Mouse (Mus musculus): ENCODE data around the gene Lenep. TPM values are rescaled to one million over a fixed set of nuclear protein-coding genes. Genes with fewer than 3 reads are reported as not detected.

Lenep gene
- total RNA-seq, 2 experiments from 2014 or later: 1.0 TPM; not detected in 1

DNA sequence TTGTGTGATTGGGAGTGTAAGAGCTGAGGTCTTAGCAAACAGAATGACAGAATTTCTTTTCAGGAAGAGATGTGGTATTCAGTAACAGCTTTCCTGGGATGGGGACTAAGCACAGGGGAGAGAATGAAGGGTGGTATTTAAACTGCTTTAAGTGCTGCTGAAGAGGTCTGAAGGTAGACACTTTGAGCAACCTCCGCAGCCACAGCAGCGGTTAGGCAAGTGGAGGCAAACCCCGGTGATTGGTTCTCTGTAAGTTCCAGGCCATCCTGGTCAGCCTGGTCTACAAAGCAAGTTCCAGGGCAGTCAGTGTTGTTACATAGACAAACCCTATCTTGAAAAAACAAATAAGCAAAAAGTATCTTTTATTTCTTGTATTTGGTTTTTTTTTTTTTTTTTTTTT, 17.4 kb upstream of the Lenep start:
- no peak for DNase-seq

DNA sequence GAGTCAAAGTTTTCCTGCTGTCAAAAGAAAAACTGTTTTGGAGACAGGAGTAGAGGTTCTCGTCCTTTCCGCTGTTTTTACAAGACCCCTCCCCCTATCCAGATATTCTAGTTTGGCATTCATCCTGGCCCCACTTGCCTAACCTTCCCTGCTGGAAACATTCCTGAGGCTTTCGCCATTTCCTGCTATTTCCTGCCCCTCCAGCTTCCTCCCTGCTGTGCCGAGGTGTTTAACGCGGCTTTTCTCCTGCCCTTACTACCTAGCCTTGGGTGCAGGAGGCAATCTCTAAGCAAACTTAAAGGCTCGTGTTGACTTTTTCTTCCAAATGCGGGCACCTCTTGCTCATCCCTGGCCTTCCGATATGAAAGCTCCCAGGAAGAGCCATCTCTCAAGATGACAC, 17.0 kb upstream of the Lenep start:
- peak; percentile 82 to 87 for DNase-seq

DNA sequence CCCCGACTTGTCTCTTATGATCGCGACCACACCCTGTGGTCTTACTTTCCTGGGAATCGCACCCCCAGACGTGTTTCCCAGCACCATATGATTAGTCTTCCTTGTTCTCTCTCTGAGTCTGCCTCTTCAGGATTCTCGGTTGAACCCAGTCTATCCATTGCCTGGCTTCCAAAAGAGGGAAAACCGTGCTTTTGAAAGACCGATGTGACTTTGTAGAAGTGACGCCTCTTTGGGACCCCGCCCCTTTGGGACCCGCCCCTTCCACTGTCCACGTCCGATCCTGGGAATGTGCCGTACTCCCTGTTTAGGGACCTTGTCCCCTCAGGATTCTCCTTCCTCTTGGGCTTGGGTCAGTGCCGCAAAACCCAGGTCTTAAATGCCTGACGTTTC, 16.3 kb upstream of the Lenep start:
- DNase-seq: peak; percentile 85 to 90

DNA sequence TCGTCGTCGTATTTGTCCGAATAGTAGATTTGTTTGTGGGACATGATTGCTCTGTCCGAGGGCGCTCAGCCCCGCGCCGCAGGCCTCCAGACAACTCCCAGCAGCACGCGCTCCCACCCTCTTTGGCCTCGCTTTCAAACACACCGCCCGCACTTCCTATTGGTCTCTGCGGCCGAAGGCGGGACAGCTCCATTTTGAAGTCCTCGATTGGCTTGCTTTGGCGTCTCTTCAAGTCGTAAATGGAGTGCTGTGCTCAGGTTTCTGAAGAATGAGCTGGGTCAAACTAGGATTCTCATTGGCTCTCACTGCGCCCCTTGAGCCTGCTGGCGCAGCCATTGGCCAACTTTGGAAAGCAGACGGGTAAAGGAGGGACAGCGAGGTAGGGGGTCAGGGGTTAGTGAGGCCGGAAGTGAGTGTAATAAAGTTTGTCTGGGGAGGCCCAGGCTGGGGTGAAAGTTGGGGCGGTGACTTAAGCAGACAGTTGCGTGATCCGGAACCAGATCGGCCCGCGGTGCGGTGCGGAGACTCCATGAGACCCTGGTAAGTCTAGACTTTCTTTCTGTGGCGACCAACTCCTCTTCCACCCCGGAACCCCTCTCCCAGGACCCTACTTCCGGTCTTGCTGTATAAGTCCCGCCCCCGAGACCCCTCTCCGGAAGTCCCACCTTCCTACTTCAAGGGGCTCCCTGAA, 15.7 kb upstream of the Lenep start, which contains the start of the genes Cks1b and Shc1:
Gene Cks1b (minus strand): TSS at position 214 of the 691 bp plus-strand sequence.
Gene Shc1 (plus strand): TSS at position 274 of the 691 bp plus-strand sequence.
- DNase-seq: peak; percentile 97 to 99

DNA sequence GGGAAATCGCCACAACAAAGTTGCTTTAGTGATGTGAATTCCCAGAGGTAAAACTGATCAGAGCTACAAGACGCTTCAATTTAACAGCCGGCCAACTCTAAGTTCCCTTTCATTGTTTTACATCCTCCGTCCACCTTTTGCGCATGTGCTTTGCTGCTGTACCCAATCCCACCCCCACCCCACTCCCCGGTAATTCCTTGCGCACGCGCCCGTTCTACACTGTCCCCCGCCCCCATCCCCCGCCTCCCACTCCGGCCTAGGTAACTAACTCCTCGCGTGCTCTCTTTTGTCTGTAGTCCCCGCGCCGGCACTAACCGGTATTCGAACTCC, 15.2 kb upstream of the Lenep start:
- DNase-seq: no peak

DNA sequence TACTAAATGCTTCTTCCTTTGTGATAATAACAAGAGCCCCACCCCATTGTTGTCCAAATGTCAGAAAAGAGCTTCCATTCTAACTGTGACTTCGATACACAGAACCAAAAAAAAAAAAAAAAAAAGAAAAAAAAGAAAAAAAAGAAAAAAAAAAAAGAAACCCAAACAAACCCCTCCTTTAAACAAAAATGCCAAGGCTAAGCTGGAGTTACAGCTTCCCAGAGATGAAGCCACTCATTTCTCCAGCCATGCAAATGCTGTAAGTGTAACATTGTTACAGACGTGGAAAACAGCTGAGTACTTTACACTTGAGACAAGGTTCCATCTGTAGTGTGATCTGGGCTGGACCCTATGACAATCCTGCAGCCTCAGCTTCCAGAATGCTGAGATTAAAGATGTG, 14.5 kb upstream of the Lenep start:
- no peak for DNase-seq

DNA sequence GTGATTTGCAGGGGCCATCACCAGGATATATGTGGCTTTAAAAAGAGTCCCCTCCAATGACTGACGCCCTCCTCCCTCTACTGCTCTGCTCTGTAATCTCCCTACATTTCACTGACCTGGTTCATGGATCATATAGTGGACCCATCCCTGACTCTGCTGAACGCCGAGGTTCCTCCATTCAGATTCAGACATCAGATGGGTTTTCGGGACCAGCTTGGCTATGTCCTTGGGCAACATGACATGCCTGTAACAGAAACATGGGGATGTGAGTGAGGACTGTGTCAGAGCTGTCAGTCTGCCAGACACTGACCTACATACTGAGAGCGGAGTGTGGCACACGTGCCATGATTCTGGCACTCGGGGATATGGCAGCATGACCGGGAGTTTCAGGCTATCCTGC, 13.6 kb upstream of the Lenep start:
- no peak for DNase-seq

DNA sequence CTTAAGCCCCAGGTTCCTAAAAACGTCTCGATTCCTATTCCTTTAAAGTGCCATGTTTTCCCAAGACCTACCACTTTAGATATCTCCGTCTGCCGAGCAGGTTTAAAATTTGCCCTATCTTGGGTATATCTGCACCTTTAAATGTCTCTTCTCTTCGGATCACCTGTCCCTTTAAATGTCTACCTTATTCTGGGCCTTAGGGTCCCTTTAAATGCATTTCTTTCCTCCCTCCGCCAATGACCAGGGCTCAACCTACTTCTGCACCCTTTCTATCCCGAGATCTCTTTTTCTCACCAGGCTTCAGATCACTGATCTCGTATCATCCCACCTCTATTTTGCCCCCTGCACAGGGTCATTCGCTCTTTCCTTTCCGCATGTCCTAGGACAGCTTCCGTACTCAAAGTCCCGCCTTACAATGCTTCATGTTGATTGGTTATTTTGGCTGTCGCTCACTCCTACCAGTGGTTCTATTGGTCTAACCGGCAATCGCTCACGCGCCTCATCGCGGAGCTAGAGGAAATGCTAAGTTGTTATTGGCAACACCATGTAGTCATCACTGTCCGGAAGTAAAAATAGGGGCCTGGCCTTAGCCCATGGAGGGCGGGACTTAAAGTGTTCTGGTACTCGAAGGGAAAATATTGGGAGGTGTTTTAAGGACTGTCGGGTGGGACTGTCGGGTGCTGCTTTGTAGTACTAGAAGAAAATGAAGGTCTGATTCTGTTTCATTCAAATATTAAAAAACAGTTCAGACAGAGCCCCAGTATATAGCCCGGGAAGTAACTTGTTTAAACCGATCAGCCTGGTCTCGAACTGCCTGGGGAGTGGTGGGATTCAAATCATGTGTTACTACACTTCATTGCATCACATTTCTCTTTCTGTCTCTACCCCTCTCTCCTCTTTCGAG, 9.1 kb upstream of the Lenep start, which contains the start of gene Flad1:
Gene Flad1 (minus strand): TSS at position 381 of the 904 bp plus-strand sequence.
- DNase-seq: peak; percentile 99 to 100

DNA sequence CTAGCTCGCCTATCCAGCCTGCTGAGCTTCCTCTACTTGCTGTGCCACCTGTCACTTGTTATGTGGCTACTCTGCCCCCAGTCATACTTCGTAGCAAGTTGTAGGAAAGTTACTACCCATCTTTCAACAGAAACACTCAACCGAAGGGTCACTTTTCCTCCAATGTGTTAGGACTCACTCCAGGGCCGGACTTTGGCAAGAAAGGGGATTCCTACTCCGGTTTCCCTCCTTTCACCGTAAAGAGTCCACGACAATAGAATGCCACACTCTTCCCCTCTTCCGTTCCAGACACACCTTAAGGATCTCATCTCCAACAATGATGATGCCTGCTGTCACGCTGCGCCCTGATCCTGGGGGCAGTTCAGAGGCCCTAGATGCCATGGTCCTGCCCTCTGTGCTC, 8.3 kb upstream of the Lenep start:
- DNase-seq: no peak

DNA sequence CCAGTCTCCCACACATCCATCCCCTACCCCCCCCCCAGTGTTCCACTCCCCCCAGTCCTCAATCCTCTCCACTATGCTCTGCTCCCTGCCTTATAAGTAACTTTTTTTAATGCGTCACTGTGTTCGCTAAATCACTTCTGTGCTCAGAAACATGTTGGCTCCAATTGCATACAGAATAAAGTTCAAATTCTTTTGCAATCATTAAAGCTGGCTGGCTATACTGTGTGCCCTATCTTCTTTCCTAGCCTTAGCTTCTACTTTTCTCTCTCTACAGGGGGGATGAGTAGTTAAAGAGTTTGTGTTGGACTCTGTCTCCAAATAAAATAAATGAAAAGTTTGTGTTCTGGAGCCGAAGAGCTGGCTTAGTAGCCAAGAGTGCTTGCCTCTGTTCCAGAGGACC, 7.1 kb upstream of the Lenep start:
- no peak for DNase-seq

DNA sequence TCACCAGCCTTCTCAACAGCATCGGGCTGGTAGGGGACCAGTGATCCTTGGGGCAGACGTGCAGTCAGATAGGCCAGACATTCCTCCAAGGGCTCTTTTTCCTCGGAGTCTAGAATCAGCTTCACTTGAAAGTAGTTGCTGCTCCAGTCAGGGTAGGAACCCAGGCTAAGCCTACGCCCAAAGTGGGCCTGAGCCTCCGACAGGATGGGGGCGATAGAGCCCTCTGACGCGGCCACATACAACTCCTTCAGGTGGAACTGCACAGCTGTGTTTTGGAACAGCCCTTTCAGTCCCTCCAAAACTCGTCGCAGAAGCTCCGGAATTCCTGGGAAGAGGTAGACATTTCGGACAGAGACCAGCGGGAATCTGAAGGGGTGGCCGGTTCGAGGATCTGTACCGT, 5.9 kb upstream of the Lenep start:
- no peak for DNase-seq

DNA sequence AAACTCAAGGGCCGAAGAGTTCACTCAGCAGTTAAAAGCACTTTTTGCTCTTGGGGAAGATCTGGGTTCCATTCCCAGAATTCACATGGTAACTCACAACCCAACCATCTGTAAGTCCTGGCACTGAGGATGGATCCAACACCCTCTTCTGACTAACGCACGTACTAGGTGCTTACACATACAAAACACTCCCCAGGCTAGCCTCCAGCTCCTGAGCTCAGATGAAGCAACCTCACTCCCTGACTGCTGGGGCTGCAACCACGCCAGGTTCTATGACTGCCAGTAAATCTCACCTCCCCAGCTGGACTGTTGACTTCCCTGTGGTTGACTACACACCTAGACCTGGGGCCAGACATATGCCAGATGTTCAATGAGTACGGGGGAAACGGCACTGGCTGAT, 4.3 kb upstream of the Lenep start:
- no peak for DNase-seq

DNA sequence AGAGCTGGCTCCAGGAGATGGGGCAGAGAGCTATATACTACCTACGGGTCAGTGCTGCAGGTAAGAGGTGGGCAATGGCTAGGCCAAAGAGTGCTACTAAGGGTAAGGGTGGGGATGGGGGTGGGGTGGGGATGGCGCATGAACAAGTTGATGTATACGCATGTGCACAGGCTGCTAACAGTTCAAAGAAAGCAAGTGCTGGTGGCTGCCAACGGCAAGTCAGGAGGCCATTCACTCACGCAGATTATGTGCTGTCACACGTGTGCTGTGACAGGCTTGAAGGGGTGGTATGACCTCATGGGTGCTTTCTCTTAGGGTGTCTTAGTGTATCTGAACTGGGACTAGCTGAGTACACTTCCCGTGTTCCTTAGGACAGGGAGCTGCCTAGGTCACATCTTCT, 1.3 kb downstream of the Lenep start:
- no peak for DNase-seq

DNA sequence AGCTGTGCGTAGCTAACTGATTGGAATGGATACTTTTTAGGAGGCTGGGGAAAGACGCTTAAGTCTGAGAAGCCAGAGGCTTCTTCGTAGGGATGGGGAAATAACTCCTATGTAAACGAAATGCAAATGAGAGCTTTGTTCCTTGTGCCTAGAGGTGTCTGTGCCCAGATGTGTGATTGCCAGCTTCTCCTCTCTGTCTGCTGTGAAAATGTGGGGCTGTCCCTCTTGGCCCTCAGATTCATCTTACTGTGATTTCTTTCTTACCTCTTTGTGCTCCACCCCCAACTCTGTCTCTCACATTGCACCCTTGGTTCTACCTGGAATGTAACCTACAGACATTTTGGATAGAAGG, 6.0 kb downstream of the Lenep start:
- no peak for DNase-seq

DNA sequence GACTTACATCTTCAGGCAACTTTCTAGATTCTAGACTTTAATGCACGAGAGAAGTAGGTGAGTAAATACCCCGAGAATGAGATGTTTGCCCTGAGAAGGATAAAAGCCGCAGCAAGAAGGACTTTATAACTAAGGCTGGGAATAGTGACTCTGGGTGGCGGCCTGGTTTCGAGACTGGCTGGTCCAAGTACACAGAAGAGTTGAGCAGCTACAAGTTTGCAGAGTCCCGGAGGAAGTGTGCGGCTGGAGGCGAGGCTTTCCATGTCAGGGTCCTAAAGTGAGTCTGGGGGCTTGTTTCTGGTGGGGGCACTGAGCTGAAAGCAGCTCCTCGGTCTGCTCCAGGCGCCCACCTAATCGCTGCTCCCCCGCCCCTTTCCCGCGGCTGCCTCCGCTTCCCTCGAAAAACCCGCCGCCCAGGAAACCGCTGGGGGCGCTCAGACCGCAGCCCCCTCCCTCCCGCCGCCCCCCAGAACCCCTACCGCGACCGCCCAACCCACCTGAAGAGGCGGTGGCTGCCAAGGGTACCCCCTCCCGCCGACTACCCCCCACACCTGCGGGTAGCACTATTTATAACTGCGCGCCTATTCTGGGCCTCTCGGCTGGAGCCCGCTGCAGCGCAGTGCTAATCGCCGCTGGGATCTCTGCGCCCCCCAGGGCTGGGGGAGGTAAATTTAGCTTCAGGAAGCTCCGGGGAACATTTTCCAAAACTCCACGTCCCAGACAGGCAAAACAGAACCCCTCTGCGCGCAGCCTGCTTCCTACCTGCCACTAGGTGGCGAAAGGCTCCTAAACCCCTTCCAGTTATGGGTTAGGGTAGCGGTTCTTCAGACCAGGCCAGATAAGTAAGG, 6.6 kb downstream of the Lenep start:
- DNase-seq: peak; percentile 80 to 84

DNA sequence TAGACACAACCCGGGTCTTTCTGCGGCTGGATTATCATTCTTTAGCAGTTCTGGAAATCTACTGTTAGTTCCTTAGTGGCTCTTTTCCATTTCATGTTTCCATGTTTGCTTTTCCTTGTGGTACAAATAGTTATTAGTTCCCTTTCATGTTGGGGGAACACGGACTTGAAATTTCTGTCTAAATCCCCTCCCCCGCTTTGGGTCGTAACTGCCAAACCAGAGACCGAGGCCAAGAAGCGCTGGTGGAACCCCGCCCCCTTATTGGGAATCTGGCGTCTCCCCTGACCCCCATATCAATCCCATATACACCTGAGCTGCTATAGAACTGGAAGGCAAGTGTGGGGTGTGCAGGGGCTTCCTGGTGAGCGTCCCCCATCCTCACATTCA, 7.2 kb downstream of the Lenep start:
- DNase-seq: peak in 1 of 2 experiments; percentile 51

DNA sequence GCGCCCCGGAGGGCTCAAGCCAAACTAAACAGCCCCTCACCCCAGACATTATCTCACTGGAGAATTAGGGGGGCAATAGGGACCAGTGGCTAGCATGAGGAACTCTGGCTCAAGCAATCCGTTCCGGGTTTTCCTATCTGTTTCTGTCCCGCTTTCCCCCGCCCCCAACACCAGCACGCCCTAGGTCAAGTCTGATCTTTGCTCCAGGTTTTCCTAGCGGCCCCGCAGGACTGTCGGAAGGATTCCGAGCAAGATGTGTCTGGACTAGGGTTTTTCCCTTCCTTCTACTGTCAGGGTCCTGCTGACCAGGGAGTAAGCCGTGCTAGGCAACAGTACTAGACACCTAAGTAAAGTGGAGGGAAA, 7.7 kb downstream of the Lenep start:
- peak; percentile 90 to 91 for DNase-seq

DNA sequence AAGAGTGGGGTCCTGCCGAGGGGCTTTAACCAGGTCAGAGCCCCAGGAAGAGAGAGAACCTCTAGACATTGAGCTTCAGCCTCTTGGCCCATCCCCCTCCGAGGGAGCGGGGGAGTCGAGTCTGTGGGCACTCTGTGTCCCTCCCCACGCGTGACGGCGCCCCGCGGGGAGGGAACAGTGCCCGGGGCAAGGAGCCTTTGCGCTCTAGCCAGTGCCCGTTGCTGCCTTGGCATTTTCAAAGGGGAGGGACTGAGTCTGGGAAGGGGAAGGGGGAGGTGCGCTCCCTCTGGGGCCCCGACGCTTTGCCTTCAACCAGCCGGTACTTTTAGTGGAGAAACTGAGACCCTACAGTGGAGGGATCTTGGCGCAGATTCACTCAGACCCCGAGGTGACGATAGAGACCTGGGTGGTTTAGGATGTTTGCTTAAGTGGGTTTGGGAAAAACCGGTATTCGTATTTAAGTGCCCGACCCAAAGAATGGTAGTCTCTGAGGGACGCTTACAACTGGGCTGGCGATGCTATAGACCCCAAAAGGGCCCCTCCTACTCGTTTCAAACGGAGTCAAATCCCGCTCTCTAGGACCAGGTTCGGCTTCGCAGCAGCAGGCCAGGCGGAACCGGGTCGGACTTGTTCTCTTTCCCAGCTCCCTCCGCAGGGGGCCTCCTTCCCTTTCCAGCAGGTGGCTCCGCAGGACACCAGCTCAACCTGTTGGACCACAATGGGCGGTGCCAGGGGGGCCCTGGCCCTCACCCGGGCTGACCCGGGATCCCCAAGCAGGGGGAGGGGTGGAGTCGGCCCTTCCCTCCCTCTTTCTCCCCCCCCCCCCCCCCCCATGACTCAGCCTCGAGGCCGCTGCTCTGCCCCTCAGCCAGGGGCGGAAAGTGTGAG, 8.3 kb downstream of the Lenep start, which contains the start of gene Zbtb7b:
Gene Zbtb7b (minus strand): TSS at position 771 of the 888 bp plus-strand sequence.
- DNase-seq: peak; percentile 83 to 84

DNA sequence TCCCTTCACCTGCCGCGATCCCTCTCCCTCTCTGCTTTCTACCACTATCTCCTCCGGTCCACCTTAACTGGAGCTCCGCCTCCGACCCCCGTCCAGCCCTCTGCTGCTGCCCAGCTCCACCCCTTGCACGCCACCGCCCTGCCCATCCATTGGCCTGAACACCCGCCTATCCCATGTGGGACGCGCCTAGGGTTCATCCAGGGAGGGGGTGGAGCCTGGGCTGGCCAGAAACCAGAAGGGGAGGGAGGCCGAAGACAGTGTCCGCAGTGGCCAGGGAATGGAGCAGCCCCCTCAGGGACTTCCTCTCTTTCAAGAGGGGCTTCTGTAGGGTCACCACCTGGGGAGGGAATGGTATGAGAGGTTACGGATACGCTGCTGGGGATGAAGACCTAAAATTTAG, 9.0 kb downstream of the Lenep start:
- DNase-seq: peak; percentile 100

DNA sequence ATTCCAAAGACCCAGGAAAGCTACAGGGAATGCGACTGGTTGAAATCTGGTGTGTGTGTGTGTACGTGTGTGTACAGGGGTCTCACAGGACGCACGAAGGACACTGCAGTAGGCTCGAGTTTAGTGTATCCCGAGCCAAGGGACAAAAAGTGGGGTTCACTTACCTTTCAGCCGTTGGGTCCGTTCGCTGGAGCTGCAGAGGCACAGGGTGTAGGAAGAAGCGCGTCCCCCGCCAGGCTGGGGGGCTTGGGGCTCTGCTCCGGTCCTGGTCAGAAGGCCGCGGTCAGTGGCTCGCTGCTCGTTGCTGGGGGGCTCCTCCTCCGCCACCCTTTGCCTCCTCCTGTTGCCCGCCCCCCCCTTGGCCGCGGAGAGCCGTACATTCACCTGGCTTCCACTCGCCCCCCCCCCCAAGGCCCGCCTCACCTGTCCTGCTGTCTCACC, 9.7 kb downstream of the Lenep start:
- peak; percentile 52 to 66 for DNase-seq
